Mouse (Mus musculus) layer of hippocampus, postnatal 14 days (tissue): ENCODE measurements around the gene Nell1. TPM values are rescaled to one million over a fixed set of nuclear protein-coding genes. Genes with fewer than 3 reads are reported as not detected.

Source experiments
- DNase-seq, 2 experiments: peaks; one replicate each; pipeline ENCODE4 v3.0.0; 2021 to 2022; ENCODE audit warnings: low spot score in 2 of 2, mixed read lengths in 1 of 2
- total RNA-seq, 2 experiments: library from RNA; stranded (reverse); gene quantifications; 2 replicates each; pipeline ENCODE4 v1.2.3; 2021

The Nell1 gene
- total RNA-seq, 2 experiments from 2014 or later: 57.7 to 66.7 TPM

DNA sequence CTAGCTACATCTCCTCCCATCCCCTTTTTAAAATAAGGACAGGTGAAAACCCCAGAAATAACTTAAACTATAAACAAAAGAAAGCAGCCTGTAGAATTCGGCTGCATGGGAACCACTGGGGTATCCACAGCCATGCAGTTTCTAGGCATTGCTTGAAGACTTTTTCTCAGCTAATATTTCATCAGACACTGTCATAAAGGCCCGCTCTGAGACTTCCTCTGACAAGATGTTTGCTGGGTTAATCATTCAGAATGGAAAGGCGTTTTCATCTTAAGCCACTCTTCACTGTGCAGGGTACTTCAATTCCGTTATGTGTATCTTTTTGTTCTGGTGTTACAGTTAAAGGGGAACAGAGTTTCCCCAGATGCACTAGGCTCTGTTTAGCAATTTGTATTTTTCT lies 526.9 kb downstream of the Nell1 start:
- DNase-seq: no peak

GRCm38 (mm10) chr7:50507047-50507446 lies 532.4 kb downstream of the Nell1 start:
- no peak for DNase-seq

DNA sequence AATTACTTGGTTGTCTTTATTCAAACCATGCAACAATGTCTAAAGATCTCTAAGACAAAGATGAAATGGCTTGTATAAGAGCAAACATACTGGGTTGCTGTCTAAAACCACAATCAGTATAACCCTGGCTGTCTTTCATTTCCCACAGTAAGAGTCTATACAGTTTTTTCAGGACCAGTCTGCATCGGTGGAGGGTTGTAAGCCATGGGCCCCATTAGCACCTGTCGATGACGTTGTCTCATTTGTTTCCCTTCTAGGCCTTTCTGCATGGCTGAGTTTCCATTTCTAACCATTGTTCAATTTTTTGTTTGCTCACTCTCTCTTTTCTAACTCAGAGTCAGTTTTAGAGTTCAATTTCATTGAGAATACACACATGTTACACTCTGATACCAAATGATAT lies 540.2 kb downstream of the Nell1 start:
- no peak for DNase-seq

- no peak for DNase-seq
Measured at GRCm38 (mm10) chr7:50516681-50517080, 542.0 kb downstream of the Nell1 start.

DNA sequence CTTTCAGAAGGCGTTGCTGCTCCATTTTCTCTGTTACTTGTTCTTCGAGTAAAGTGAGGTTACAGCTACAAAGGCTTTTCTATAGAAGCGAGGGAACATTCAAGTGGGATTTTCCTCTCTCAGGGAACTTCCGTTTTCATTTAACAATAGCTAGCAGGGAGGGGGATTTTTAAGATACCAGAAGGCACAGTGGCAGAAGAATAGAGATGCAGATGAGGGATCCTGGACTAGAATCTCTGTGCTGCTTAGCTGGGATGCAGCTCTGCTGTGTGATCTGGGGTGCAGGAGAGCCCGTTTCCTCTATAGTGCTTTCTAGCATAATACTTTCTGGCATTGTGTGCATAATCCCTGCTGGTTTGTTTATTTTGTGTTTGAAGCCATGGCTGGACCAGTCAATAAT lies 568.7 kb downstream of the Nell1 start:
- DNase-seq: no peak

GRCm38 (mm10) chr7:50549572-50549971 lies 574.9 kb downstream of the Nell1 start:
- DNase-seq: peak in 1 of 2 experiments; percentile 16

DNA sequence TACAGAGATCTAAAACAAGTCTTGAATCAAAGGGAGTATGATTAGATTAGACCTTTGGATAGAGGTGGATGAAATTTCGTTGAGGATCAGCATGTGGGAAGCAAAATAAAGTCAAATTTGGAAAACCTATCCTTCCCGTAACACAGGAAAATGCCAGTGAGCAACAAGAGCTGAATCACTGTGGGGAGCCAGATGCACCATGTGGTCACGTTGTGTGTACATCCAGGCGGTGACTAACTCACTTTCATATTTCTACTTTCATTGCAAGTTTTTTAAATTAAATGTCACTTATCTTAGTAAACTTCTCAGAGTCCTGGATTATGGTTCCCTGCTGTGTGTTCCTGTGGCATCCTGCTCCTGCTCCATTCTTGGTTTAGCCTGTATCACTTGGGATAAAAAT lies 576.8 kb downstream of the Nell1 start:
- DNase-seq: no peak

- DNase-seq: no peak
Measured at GRCm38 (mm10) chr7:50562708-50563107, 588.0 kb downstream of the Nell1 start.

GRCm38 (mm10) chr7:50573841-50574240 lies 599.2 kb downstream of the Nell1 start:
- no peak for DNase-seq

DNA sequence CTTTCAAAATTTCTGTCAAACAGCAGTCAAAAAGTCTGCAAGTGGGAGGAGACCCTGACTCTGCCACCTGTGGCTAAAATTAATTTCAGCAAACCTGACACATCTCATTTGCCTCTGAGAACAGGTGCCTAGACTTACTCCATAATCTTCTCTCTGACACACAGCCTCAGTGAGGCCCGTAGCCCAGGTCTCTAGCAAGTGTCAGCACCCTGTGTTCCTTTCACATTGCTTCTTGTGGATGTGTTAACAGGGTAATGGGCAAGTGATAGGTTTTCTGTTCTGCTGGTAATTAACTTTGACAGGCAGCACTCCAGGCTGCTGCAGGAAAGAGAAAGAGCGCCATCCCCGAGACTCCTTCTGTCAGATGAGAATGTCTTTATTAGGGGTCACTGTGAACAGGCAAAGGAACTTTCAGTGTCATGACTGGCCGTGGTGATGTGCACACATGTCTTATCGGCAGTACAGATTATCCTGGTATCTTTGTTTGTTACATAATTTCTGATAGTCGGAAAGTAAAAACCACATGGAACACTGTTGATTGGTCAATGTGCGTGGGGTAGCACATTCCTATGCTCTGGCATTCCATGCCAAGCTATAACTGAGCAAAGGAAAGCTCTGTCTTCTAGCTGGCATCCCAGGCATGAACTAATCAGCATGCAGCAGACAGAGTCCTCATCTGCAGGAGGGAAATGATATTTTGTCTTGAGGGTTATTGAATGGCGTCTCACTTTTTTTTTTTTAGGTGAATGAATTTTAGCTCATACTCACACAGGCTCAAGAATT lies 614.2 kb downstream of the Nell1 start:
- DNase-seq: no peak

DNA sequence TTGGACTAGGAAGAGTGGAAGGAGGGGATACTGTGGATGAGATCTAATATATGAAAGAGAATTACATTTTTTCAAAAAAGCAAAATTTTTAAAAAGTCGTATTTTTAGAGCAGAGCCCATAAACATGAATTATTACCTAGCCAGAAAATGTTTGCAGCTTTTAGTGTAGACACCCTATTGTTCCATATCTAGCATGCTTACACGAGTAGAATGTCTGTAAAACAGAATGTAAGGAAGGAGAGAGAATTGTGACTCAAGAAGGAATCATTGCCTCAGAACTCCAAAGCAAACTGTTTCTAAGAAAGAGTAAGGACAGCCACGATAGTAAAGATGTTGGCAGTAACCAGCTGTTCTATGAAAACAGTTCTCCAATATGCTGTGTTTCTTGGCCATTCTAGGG lies 624.2 kb downstream of the Nell1 start, which contains the start of gene 4933405O20Rik:
Gene 4933405O20Rik (plus strand): TSS at position 301 of the 400 bp plus-strand sequence.
- DNase-seq: no peak

GRCm38 (mm10) chr7:50614101-50614500 lies 639.4 kb downstream of the Nell1 start:
- no peak for DNase-seq

- DNase-seq: no peak
Measured at GRCm38 (mm10) chr7:50629186-50629585, 654.5 kb downstream of the Nell1 start.

DNA sequence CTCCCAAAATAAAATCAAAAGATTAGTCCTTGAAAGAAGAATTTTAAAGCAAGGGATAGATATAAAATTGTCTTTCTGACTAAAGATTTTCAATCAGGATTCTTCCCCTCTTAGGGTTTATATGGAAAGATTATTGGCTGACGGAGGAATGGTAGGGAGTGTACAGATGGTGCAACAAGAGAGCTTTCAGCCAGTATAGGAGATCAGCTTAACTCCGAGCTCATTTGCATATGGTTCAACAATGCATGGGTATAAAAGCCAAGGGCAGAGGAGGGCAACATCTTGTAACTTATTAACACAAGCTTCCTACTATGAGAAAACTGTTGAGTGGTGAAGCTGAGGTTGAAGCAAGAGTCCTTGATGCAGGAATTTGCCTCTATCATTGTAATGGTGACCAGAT lies 658.5 kb downstream of the Nell1 start:
- no peak for DNase-seq

- no peak for DNase-seq
Measured at GRCm38 (mm10) chr7:50672266-50672665, 697.6 kb downstream of the Nell1 start.

- no peak for DNase-seq
Measured at GRCm38 (mm10) chr7:50675444-50675843, 700.8 kb downstream of the Nell1 start.

DNA sequence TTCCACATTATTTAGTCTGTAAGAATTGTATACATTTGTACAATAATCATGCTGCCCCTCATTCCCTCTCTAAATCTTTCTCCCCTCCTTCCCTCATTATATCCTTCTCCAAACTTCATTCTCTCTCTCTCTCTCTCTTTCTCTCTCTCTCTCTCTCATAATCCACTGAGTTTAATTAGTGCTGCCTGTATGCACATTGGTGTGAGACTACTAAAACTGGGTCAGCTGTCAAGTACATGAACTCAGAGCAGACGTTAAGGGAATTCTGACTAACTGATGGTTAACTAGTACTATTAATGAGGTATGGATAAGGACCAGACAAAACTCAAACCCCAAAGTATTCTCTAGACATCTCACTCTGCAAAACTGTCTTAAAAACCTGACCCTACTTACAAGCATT lies 702.8 kb downstream of the Nell1 start:
- no peak for DNase-seq

DNA sequence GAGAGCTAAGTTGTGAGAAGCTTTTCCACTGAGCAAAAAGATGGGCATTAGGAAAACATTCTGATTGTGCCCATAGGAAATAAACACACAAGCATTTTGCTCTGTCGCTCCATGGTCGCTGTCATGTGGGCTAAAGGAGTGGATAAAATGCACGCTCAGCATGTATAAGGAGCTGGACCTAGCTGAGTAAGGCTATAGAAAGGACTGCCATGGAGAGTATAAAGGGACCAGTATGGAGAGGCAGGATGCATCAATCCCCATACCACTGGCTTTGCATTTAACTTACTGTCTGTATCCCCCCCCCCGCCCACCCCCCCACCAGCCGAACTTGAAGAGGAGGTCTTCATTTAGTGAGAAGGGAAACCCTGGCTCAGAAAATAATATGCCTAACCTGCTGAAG lies 711.7 kb downstream of the Nell1 start:
- no peak for DNase-seq

DNA sequence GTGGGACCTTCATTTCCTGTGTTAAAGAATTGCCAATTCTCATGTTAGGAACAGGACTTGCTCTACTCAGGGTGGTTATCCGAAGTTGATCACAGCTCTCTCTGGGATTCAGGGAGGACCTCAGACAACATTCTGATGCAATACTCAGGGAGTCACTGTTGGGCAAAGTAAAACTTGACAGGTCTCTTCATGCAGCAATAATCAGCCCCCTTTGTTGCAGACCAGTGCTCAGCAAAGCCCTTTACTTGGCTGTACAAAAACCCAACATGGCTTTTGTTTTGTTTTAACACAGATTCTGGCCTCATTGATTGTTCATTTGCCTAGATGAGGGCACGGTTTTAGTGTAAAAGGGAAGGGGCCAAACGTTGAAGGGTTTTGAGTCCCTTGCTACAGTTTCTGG lies 750.5 kb downstream of the Nell1 start:
- DNase-seq: no peak

GRCm38 (mm10) chr7:50730951-50731350 lies 756.3 kb downstream of the Nell1 start:
- DNase-seq: peak in 1 of 2 experiments; percentile 25

DNA sequence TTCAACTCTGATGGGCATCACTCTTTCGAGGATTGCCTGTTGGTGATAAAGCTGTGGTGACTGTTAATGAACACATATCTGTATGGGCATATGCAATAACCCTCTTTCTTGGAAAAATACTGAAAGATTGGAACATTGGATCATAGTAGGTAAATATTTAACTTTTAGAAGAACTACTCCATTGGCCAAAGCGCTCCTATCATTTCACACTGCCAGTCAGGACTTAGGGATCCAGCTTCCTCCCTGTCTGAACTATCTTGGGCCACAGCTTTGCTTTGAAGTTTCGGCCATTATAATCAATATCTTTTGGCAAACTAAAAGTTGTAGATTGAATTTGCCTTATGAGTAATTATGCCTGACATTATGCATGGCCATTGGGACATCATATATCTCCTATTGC lies 780.9 kb downstream of the Nell1 start:
- DNase-seq: no peak

DNA sequence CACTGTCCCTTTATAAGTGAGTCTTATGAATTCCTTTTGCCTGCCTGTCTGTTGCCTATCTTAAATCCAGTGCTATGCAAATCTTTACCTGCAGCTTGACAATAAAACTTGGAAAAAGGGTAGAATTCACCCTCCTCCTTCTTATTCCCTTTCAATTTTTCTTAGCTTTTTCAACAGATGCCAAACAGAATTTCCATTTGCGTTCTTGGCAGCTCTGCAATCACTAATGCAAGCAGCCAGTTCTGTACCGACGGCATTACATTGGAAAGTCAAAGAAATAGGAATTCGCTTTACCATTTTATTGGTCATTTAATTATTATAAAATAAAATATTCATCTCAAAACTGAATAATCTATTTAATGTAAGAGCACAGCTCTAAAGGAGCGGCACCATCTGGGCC lies 781.7 kb downstream of the Nell1 start:
- DNase-seq: peak in 1 of 2 experiments; percentile 18

DNA sequence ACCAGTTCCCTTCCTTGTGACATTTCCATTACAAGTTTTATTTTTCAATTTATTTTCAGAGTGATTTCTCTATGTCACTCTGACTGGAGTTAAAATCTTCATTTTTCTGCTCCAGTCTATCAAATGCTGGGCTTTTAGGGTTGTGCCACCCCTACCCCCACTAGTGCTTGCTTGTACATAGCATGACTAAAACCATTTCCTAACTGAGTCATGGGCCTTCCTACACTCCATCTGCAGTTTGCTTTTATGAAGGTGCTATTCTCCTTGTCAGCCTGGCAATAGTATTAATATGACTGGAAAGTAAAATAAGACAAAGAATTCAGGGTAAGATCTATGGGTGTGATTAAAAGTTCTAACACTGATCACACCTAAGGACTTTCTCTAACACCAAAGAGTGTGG lies 798.9 kb downstream of the Nell1 start:
- DNase-seq: no peak
